Mouse (Mus musculus): ENCODE measurements around the gene Cenpa.

Gene Cenpa

GRCm38 (mm10) chr5:30713691-30714090 lies 47.1 kb downstream of the Cenpa start:
- in situ Hi-C loops (cut with MboI; ENCODE audit: unreplicated experiment in 2 of 2) = loop anchor here (5.0 kb wide), 2 partner anchors 64 to 69 kb away; no protein-coding TSS in a partner anchor

- in situ Hi-C loops (cut with MboI; ENCODE audit: unreplicated experiment in 2 of 2) = no loop called here
These were observed 49.7 kb downstream of the Cenpa start for GRCm38 (mm10) chr5:30716311-30716710.

- in situ Hi-C loops (cut with MboI; ENCODE audit: unreplicated experiment in 2 of 2) = no loop called here
These were observed 50.9 kb downstream of the Cenpa start for GRCm38 (mm10) chr5:30717506-30717905.

GRCm38 (mm10) chr5:30717991-30718703 lies 51.6 kb downstream of the Cenpa start:
- in situ Hi-C loops (cut with MboI; ENCODE audit: unreplicated experiment in 2 of 2) = no loop called here

- in situ Hi-C loops (cut with MboI; ENCODE audit: unreplicated experiment in 2 of 2) = no loop called here
These were observed 55.4 kb downstream of the Cenpa start for GRCm38 (mm10) chr5:30721935-30722334.

Measured in v-Abl transformed pro-B cells (cell line).